8 mouse cellular contexts compared by ENCODE assay signal in genomic region chr15:68362081-68363057, GRCm38 (mm10).
A peak's percentile ranks its signal among the peaks of the same experiment; 100 is the strongest.
DNase-seq lines count a peak whose midpoint lies in the region; ATAC-seq and TF ChIP-seq lines count a peak whose summit lies in the region.

No protein-coding gene starts in this region.

- intact Hi-C loops in heart, postnatal 10 days (cut with DNase I), result loop anchor here (1.0 kb wide), 1 partner anchor 103 kb away; no protein-coding TSS in a partner anchor

- H3K4me3 ChIP-seq in G1E (ENCODE audit: low read depth, low read length), result peak overlapping the region; percentile 84
- peak overlapping the region; percentile 83 for H3K4me3 ChIP-seq in forebrain, embryonic 12.5 days (replicated peaks)
- H3K4me3 ChIP-seq in lung, postnatal 0 days (ENCODE audit: low read depth, low read length), result peak overlapping the region; percentile 94

- no peaks in the 10 kb centered on the region for H3K36me3 ChIP-seq in G1E (replicated peaks)
- no peaks in the 10 kb centered on the region for H3K36me3 ChIP-seq in forebrain, embryonic 12.5 days (replicated peaks)
- no peaks in the 10 kb centered on the region for H3K36me3 ChIP-seq in lung, postnatal 0 days (ENCODE audit: insufficient read depth, low read length)

- peak; percentile 76 for DNase-seq in G1E (ENCODE audit: low spot score)
- peak; percentile 40 for DNase-seq in c-Kit-positive CD71-positive TER-119-negative erythroid progenitor cells, embryonic 14.5 days (ENCODE audit: low read depth)
- peak; percentile 70 to 72 for DNase-seq in heart, postnatal 10 days
- peak; percentile 66 to 75 for DNase-seq in kidney, postnatal 36 days
- peak; percentile 73 for DNase-seq in lung, postnatal 0 days (ENCODE audit: low spot score)
- peak; percentile 24 for DNase-seq in ovary, postnatal 10 days (ENCODE audit: low spot score)
- DNase-seq in thymus, postnatal 36 days, result peak; percentile 51 to 69

- no peaks in the 10 kb centered on the region for H3K9me3 ChIP-seq in G1E (replicated peaks)
- no peaks in the 10 kb centered on the region for H3K9me3 ChIP-seq in forebrain, embryonic 12.5 days
- no peaks in the 10 kb centered on the region for H3K9me3 ChIP-seq in lung, postnatal 0 days (ENCODE audit: low read length)

- H3K4me1 ChIP-seq in G1E (ENCODE audit: insufficient read depth, low read depth, low read length), result peaks cover 17% of the 10 kb centered on the region
- H3K4me1 ChIP-seq in forebrain, embryonic 12.5 days, result peaks cover 15% of the 10 kb centered on the region
- H3K4me1 ChIP-seq in lung, postnatal 0 days (ENCODE audit: insufficient read depth, low read depth, low read length), result no peaks in the 10 kb centered on the region

- H3K9ac ChIP-seq in forebrain, embryonic 12.5 days, result peak overlapping the region; percentile 76
- H3K9ac ChIP-seq in lung, postnatal 0 days (replicated peaks; ENCODE audit: low read depth), result peak overlapping the region; percentile 96

- peaks cover 9% of the 10 kb centered on the region for H3K27me3 ChIP-seq in G1E (ENCODE audit: insufficient read depth, low read length)
- no peaks in the 10 kb centered on the region for H3K27me3 ChIP-seq in forebrain, embryonic 12.5 days
- H3K27me3 ChIP-seq in lung, postnatal 0 days (replicated peaks; ENCODE audit: insufficient read depth, low read length), result no peaks in the 10 kb centered on the region

- no peak for ATAC-seq in G1E (ENCODE audit: extremely low read depth, insufficient number of reproducible peaks, low FRiP score, poor library complexity, severe bottlenecking)
- peak; percentile 40 for ATAC-seq in forebrain, embryonic 12.5 days (ENCODE audit: low FRiP score)
- peak; percentile 37; the same call in 1 of the 2 replicates for ATAC-seq in lung, postnatal 0 days

- WGBS in forebrain, embryonic 12.5 days, result 0% methylated on average over 53 of the region's 121 CpGs
- under 1% methylated on average over 44 of the region's 121 CpGs for WGBS in lung, postnatal 0 days

- no peak for TF ChIP-seq CTCF in G1E (IDR thresholded peaks at IDR 0.05; ENCODE audit: low read depth, low read length)
- no peak for TF ChIP-seq CTCF in lung, postnatal 0 days (IDR thresholded peaks at IDR 0.05)

- no peak for TF ChIP-seq EP300 in lung, postnatal 0 days (IDR thresholded peaks at IDR 0.05)

- peak overlapping the region; percentile 86 for H3K27ac ChIP-seq in forebrain, embryonic 12.5 days
- H3K27ac ChIP-seq in lung, postnatal 0 days (ENCODE audit: low read length), result peak overlapping the region; percentile 99

- peak overlapping the region; percentile 78 for H3K4me2 ChIP-seq in forebrain, embryonic 12.5 days
- H3K4me2 ChIP-seq in lung, postnatal 0 days (replicated peaks; ENCODE audit: low read depth, low read length), result peak overlapping the region; percentile 69

Comparison
In these comparisons a context has a peak if more than half of its experiments do, and no peak if none do; other contexts are left out.
1. DNase-seq: peak in every context shown above with its lines; median percentile 76 in G1E; 73 in lung, postnatal 0 days; 71 in heart, postnatal 10 days; 70 in kidney, postnatal 36 days; 60 in thymus, postnatal 36 days; 40 in c-Kit-positive CD71-positive TER-119-negative erythroid progenitor cells, embryonic 14.5 days; 24 in ovary, postnatal 10 days.